Mouse (Mus musculus) right cerebral cortex, adult 2 months (tissue): ENCODE data around the gene Tecta.
A peak's percentile ranks its signal among the peaks of the same experiment; 100 is the strongest.

Experiments used
- DNase-seq, 2 experiments: peaks; one replicate each; pipeline ENCODE4 v3.0.0; 2021 to 2022; ENCODE audit warnings: low spot score in 2 of 2

Gene Tecta

DNA sequence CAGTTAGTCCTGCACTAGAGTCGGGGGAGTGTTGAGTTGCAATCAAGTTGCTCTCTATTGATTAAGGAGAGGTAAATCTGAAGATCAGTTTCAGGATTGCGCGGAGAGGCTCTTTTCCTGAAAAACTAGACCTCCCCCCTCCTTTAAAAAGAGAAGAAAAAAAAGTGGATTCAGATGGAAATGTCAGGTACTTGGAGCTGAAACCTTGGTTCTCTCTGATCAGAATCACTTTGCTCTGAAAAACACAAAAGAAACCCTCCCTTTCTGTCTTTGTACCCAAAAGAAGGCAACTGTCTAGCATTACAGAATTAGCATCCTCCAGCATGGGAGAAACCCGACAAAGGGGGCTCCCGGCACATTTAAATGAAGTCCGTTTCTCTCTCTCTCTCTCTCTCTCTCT is at the start of gene Tecta:
Gene Tecta, minus strand, starts transcription at position 101 of the 400 bp plus-strand sequence.
- DNase-seq = no peak

DNA sequence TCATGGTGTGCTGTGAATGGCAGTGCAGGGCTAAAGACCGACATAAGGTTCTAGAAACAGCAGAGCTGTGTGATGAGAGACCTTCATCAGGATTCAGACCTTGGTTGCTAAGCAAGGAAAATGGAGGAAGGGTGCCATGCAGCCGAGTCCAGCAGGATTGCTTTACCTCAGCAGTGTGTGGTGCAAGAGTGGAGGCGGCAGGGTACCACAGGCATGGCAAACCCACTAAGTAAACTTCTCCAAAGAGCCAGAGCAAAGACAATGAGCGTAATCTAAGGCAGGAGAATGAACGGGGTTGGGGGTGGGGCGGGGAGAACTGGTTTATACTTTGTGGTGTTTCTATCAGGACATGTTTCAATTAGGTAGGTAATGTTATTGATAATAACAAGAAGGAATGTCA is 49.3 kb upstream of the Tecta start:
- DNase-seq = no peak

DNA sequence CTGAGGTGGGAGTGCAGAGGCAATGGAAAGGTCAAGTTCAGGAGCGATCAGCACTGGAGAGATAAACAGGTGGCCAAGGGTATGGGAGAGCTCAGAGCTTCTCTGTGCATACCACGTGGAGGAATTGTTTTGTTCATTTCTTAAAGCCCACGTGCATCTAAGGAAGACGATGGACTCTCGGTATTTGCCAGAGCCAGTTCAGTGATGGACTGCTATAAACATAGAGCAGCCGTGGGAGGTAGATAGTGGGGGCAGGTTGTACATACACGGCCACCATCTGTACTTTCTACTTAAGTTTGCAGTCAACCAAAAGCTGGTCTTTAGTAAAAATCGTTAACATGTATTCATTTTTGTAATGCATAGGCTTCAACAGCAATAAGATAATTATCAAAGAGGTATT is 42.4 kb upstream of the Tecta start:
- DNase-seq = peak in 1 of 2 experiments; percentile 36

DNA sequence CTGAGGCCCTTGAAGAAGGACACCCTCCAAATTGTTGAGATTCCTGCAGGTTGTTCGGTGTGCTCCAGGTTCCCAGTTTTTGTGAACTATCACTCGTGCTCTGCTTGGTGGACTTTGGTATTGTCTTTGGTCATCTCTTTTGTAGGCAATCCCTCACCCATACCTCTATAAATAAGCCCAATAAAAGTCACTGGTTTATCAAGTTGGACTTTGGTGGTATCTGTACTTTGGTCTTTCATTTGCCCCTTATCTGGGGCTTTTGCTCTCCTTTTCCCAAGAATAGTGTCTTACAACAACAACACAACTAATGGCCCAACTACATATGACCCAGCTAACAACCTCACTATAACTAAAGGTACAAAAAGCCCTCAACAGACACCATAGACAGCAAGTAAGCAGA is 41.5 kb upstream of the Tecta start:
- DNase-seq = no peak

DNA sequence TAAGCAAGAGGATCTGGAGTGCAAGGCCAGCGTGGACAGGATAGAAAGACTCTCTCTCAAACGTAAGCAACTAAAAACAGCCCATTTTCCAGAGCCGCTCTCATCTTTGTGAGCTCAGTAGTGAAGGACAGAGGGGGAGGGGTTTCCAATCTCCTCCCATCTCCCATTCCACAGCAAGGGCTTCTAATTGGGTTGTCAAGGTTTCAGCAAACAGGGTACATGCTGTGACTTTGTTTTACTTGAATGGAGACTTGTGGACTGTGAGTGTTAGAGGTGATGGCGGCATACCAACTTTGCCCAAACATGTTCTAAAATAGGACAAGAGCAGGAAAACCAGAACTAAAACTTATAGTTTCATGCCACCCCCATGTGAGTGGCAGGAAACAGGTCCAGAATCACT is 39.7 kb upstream of the Tecta start:
- no peak for DNase-seq

DNA sequence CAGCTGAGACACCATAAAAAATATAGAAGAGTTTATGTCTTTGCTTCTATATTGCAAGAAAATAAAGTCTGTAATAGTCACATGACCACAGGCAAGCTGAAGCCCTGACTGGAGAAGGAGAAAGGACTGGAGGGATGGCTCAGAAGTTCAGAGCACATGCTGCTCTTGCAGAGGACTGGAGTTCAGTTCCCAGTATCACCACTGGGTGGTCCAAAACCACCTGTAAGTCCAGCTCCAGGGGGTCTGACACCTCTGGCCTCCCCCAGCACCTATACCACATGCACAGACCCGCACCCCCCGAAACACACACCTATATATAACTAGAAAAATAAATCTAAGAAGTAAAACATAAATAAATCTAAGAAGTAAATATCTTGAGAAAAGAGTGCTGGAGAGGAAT is 32.4 kb upstream of the Tecta start:
- no peak for DNase-seq

DNA sequence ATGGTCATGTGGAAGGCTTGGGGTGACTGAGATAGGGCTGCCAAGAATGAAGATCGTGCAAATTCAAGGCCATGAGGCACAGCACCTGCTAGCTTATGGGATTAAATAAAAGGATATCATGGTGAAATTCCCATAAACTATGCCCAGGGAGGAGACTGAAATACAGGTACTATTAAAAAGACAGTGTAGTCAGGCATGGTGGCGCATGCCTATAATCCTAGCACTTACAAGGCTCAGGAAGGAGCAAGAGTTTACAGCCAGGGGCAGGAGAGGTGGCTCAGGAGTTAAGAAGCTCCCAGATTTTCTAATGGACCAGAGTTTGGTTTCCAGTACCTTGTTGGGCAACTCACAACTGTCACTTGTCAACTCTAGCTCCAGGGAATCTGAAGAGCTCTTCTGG is 31.9 kb upstream of the Tecta start:
- no peak for DNase-seq

DNA sequence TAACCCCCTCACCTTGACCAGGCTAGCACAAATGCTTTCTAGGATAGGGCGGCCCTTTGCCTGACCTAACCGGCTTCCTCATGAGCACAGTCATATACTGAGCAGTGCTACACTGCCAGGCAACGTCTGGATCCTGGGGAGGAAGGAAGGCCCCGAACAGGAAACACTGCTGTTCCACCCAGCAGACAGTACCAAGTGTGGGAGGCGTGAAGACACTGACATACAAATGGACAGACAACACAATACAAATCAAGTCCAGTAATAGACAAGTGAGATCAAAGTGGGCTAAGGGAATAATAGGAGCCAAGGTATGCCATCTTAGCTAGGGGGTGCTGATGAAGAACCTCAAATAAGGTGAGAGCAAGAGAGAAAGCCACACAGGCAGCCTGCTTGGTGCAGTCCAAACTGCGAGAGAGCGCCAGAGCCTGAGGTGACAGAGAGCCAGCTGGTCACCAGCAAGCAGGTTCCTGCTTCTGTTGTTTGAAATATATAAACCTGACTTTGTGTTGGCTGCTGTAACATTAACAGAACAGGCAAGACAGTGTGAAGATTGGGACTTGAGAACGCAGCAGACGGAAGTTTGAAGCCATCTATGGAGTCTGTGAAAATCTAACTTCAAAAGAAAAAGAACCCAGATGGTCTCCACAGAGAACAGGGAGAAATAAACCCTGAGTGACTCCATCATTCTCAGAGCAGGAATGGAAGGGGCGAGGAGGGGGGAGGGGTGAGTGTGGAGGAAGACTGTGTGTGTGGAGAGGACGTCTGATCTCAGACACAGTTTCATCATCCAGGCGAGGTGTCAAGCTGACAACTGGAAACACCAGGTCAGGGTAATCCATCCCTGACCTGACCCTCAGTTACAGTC is 28.6 kb upstream of the Tecta start:
- DNase-seq = no peak

DNA sequence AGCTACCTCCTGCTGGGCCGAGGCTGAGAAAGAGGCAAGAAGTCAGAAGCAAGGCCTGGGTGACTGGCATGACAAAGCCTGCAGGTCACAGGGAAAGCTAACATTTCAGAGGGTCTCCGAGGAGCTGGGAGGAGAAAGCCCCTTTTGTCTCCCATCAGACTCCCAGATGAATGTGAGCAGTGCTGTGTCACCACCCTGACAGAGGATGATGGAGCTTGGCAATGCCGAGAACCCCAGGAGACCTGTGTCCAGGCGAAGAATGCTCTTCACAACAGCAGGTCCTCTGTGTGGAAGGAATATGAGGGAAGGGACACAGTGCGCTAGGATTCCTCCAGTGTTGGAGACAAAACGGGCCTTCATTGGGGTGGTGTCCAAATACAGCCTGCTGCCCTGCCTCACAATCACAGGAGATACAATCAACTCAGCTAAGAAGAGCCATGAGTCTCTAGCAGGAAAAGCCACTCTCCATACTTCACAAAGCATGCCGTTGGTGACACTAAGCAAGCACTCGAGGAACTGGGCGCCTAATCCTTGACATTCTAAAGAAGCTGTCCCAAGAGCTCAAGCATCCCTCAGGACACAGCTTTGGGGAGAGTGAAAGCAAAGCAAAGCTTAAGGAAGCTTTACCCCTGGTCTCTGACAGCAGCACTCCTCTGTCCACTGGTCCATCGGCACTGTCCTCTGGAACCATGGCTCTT is 27.1 kb upstream of the Tecta start:
- no peak for DNase-seq

DNA sequence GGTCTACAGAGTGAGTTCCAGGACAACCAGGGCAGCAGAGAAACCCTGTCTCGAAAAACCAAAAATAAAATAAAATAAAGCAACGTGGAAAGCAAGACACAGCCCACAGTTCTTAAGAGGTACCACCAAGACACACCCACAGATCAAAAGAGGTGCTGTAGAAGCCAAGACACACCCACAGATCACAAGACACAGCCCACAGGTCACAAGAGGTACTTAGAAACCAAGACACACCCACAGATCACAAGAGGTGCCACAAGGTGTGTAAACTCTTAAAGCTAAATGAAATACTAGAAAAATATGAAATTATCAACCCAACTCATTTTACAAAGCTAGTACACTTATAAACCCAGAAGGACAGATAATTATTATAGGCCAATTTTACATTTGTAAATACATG is 23.9 kb upstream of the Tecta start:
- no peak for DNase-seq

DNA sequence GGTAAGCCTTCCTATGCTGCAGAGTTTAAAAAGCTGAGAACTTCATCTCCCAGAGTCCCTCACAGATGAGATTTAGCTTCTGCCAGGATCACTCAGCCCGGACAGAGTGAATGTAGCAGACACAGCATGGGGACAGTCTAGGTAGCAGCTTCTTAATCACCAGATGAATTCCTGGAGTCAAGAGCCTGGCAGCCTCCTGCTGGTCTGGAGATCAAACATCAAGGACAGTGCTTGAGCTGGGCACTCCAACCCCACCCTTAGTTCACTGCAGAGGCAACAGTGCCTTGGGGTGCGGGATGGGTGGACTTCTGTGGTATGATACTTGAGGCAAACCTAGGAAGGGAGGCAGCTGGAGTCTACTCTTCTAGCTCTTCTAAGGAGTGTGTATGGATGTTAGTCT is 20.0 kb upstream of the Tecta start:
- no peak for DNase-seq

DNA sequence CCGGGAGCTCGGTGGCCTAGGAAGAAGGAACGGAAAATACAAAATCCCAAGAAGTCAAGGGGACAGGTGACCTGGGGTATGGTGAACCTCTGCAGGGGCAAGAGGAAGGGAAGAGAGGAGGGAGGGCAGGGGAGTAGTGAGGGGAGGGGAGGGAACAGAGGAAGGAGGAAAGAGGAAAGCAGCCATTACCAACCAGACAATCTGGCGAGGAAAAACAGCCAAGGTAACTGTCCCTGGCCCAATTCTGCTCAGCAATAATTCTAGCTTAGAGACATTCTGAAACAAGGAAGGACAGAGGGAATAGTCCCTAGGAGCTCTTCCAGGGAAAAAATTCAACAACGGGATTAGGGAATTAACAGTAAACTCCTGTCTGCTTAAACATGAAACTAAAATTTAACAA is 19.1 kb upstream of the Tecta start:
- DNase-seq = no peak

DNA sequence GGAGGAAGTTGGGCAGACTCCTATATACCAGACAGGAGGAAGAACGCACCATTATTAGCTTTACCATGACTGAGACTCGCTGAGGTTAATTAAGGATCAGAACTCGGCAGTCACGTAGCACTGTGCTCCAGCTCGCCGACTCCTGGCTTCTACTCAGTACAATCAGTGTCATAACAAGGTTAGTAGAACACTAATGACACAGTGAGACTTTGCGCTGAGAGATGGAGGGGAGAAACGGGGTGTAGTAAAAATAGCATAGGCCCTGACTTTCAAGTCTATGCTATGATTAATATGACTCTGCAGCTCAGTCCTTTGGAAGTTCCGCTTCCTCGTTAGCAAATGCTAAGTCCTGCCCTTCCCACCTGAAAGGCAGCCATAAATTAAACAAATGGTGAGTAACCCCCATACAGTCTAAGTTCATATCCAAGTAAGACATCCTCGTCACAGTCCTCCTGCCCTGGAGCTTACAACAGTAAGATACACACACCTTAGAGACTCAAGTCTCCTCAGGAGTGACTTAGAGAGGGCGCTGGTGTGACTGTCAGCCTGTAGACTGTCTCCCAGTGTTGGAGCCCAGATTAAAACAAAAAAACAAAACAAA is 17.7 kb upstream of the Tecta start:
- no peak for DNase-seq

DNA sequence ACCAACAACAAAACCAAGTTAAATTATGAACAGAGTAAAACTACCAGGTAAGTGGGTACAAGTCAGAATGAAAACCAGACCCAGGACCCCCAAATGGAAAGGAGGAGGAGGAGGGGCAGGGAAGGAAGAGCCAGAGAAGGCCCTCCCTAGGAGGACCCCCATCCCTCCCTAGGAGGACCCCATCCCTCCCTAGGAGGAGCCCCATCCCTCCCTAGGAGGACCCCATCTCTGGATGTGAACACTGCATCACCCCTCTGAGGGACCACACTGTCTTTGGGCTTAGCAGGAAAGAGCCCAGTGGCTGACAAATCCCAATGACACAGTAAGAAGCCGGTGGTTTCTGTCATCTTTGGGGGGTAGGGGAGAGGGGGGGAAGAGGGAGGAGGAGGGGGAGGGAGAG is 15.5 kb upstream of the Tecta start:
- no peak for DNase-seq

DNA sequence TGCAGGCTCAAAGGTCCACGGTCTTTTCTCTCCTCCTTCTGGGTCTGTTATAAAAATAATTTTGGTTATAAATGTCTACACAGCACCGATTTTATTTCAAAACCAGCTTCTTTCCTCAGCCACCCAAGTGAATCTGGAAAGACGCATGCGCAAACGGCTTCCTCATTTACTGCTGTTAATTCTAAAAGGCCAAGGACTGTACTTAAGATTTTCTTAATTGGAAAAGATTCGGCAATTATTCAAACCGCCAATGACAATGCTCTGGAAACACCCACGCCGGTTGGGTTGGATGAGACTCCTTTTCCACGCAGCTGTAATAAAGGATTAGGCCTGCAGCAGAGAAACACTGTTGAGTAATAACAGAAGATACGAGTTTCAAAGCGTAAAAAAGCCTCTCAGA is 13.6 kb upstream of the Tecta start:
- no peak for DNase-seq

DNA sequence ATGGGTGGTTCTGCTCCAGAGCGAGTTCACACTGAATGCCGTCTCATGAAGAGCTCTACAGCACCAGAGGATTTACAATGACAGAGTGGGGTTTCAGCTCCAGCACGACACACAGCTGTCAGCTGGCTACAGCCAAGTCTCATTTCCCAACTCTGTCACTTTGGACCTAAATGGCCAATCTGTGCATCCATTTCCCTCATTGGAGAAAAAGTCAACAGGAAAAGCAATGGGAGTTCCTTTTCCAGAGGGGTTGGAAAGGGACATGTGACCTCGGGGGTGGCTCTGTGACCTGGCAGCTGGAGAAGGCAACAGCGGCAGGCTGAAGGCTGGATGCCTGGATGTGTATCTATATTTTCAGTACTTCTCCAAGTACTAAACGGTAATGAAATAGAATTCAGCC is 11.6 kb upstream of the Tecta start:
- DNase-seq = no peak

DNA sequence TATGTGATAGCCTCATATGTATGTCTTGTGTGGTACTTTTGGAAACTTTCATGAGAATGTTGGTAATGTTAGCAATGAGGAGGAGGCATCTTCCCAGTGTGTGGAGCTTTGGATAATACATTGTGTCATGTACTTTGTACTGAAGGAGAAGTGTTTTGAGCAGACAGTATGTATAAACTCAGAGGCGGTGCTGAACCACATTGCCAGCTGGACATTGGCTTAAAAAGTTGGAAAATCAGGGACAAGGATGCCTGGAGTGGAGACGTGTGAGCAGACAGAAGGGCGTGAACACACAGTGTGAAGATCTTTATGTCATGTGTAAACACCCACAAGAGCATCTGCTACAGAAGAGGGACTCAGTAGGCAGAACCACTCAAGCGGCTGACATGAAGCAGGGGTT is 6.0 kb upstream of the Tecta start:
- DNase-seq = peak in 1 of 2 experiments; percentile 39

DNA sequence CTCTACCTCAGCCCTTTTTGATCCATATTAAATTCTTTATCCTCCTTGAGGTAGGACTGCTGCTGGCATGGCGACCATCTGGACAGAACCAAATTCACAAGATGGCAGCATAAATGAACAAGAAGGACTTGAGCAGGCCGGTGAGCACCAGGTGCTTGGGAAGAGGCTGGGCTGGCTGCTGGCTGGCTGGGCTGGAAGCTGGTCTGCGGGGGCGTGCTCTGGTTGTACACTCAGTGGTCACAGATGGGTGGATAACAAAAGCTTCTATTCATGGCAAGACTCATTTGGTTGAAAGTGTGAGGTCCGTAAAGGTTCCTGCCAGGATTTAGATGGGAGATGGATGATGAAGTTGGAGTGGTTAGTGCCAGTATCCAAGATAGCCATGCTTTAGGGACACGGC is 1.8 kb upstream of the Tecta start:
- no peak for DNase-seq

DNA sequence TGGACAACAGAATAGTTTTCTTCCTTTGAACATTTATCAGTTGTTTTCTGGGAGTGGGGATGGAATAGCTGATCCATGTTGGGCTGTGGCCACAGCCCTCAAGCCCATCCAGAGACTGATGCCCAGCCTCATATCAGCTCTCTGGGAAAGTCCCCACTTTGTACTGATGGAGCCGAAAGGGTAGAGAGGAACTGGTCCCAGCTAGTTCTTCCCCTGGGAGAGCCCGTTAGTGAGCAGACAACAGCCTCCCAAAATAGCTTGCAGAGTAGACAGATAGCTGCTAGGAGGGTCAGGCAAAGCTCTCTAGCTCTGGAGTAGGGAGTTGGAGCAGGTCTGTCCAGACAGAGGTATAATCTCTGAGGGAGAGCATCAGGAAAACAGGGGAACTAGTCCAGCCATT is 3.6 kb downstream of the Tecta start:
- no peak for DNase-seq

DNA sequence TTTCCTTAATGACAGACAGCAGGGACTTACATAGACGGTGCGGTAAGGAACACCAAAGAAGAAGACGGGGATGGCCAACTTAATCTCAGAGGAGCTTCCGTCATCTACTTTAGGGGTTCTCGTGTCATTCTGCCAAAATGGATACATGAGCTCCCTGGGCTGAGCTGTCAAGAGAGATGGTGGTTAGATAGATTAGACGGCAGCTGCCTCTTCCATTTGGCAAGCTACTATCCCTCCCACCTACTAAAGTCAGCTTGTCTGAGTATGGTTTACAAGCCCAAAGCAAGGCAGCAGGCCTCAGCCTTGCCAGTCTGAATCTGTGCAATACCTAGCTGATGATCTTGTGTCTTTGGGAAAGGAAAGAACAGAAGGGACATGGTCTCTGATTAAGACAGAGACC is 4.8 kb downstream of the Tecta start:
- DNase-seq = no peak

DNA sequence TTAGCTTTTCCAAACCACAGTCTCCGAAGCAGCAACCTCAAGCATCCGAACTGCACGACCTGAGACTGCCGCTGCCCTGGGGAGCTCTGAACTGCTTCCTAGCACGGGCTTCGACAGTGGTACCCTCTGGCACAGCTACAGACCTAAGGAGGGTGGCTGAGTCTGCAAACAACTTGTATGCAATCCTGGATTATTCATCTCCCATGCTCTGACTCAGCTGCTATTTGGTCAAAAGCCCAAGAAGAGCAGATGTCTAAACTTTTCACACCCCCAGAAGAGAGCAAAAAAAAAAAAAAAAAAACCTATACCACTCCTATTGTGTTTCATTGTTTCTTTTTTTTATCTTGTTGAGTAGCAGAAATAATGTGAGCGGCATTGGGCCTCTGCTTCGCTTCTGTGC is 5.4 kb downstream of the Tecta start:
- DNase-seq = no peak

DNA sequence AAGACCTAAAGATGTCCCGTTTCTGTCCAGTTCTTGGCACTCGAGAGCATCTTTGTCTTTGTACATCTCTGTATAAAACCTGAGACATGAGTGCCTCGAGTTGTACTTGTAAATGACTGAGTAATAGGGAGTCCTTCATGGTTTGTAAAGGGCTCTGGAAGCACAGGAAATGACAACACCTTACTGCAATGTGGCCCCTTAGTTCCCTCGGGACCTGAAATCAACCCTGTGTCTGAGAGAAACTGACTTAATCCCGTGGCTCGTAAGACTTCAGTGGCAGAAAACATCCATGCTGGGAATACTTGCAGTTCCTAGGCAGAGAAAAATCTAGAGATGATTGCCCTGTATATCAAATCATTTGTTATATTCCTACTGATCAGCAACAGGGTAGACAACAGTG is 6.8 kb downstream of the Tecta start:
- DNase-seq = no peak

DNA sequence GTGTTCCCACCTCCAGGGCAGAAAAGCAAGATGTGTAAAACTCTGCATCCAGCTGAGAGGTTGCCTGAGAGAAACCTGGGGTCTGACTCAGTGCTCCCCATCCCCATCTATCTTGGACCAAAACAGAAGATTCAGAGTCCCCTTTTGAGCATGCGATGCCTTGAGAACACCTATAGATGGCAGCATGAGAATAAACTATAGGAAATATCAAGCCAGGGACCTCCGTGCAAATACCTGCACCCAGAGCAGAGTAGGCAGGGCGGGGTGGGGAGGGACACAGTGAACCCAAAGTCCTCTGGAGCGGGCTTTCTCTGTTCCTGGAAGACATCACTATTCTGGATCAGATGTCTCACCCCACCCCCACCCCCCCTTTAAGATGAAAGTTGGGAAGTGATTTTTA is 11.2 kb downstream of the Tecta start:
- peak; percentile 31 to 39 for DNase-seq
